Mouse (Mus musculus): ENCODE results near the gene Eif3g. TPM values are rescaled to one million over a fixed set of nuclear protein-coding genes. Genes with fewer than 3 reads are reported as not detected.

The Eif3g gene
- polyA plus RNA-seq (2017; shearing (Covaris generic)), result 248 TPM

GRCm38 (mm10) chr9:20898511-20899073 lies at the start of gene Eif3g:
Gene Eif3g (minus strand): TSS chr9:20898623.

GRCm38 (mm10) chr9:20887704-20888385 lies 10.6 kb downstream of the Eif3g start, which contains the start of gene Ppan:
Gene Ppan (plus strand): TSS chr9:20888175.

GRCm38 (mm10) chr9:20879097-20879792 lies 19.2 kb downstream of the Eif3g start, which contains the start of gene Angptl6:
Gene Angptl6 (minus strand): TSS chr9:20879727.

GRCm38 (mm10) chr9:20868448-20869001 lies 29.9 kb downstream of the Eif3g start, which contains the start of gene A230050P20Rik:
Gene A230050P20Rik (plus strand): TSS chr9:20868642.

Other genes with a start within 250 kb of the Eif3g start
- 28.6 TPM for gene Pin1, start 246.5 kb downstream of the Eif3g start, polyA plus RNA-seq (2017; shearing (Covaris generic))
- 1.7 TPM for gene Olfm2, start 152.3 kb downstream of the Eif3g start, polyA plus RNA-seq (2017; shearing (Covaris generic))
- 0.15 TPM for gene Col5a3, start 83.6 kb downstream of the Eif3g start, polyA plus RNA-seq (2017; shearing (Covaris generic))
- gene Rdh8, start 80.1 kb downstream of the Eif3g start, polyA plus RNA-seq (2017; shearing (Covaris generic)), result not detected
- gene A230050P20Rik, start 30.0 kb downstream of the Eif3g start, polyA plus RNA-seq (2017; shearing (Covaris generic)), result 52.0 TPM
- gene Angptl6, start 18.9 kb downstream of the Eif3g start, polyA plus RNA-seq (2017; shearing (Covaris generic)), result 0.49 TPM
- gene Ppan, start 10.4 kb downstream of the Eif3g start, polyA plus RNA-seq (2017; shearing (Covaris generic)), result 84.2 TPM
- 92.3 TPM for gene Dnmt1, start 61.3 kb upstream of the Eif3g start, polyA plus RNA-seq (2017; shearing (Covaris generic))
- gene S1pr2, start 78.2 kb upstream of the Eif3g start, polyA plus RNA-seq (2017; shearing (Covaris generic)), result 24.4 TPM
- gene Mrpl4, start 104.1 kb upstream of the Eif3g start, polyA plus RNA-seq (2017; shearing (Covaris generic)), result 128 TPM
- 132 TPM for gene Icam1, start 117.4 kb upstream of the Eif3g start, polyA plus RNA-seq (2017; shearing (Covaris generic))
- 1.9 TPM for gene Icam4, start 130.8 kb upstream of the Eif3g start, polyA plus RNA-seq (2017; shearing (Covaris generic))
- gene Icam5, start 133.4 kb upstream of the Eif3g start, polyA plus RNA-seq (2017; shearing (Covaris generic)), result 0.79 TPM
- gene Zglp1, start 168.5 kb upstream of the Eif3g start, polyA plus RNA-seq (2017; shearing (Covaris generic)), result not detected
- gene Gm49373, start 174.5 kb upstream of the Eif3g start, polyA plus RNA-seq (2017; shearing (Covaris generic)), result 0.20 TPM
- 35.0 TPM for gene Fdx1l, start 175.0 kb upstream of the Eif3g start, polyA plus RNA-seq (2017; shearing (Covaris generic))
- 6.8 TPM for gene Gm38431, start 193.4 kb upstream of the Eif3g start, polyA plus RNA-seq (2017; shearing (Covaris generic))
- 73.3 TPM for gene Raver1, start 193.4 kb upstream of the Eif3g start, polyA plus RNA-seq (2017; shearing (Covaris generic))
- gene Tyk2, start 232.6 kb upstream of the Eif3g start, polyA plus RNA-seq (2017; shearing (Covaris generic)), result 118 TPM

Measured in activated CD4-positive, CD25-positive, alpha-beta regulatory T cell, adult 9 weeks (primary cell).